8 mouse cellular contexts compared by ENCODE assay signal in the genomic region with DNA sequence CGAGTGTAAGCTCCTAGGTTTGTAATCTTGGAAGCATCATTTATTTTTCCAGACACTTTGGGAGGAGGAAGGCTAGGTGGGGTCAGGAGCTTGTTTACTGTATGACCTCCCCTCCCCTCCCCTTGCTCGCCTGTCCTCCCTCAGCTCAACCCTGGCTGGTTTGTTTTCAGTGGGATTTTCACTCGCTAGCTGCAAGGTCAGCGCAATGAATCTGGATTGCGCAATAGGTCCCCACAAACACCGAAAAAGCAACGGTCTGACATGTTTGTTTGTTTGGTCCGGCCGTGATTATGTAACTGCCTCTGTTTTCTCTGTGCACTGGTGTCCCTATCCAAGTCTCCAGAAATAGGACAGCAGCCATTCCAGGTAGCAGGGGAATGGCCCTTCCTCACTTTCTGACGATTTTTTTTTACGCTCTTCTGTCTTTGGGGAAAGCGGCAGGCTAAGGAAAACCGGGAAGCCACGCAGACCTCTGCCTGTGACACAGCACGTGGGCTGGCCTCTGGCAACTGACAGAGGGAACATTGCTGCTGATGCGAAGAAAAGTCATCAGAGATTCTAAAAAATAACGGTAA.
DNase-seq lines count a peak whose midpoint lies in the region; ATAC-seq and TF ChIP-seq lines count a peak whose summit lies in the region.

No protein-coding gene starts in this region.

- peak overlapping the region; percentile 41 for H3K4me2 ChIP-seq in forebrain, embryonic 14.5 days (ENCODE audit: low read length)
- peak overlapping the region; percentile 17 for H3K4me2 ChIP-seq in intestine, embryonic 16.5 days (ENCODE audit: low read depth, low read length)
- H3K4me2 ChIP-seq in liver, embryonic 13.5 days, result peak overlapping the region; percentile 32

- H3K36me3 ChIP-seq in forebrain, embryonic 14.5 days (ENCODE audit: control insufficient read depth, insufficient read depth, low read length), result no peaks in the 10 kb centered on the region
- H3K36me3 ChIP-seq in intestine, embryonic 16.5 days (ENCODE audit: control insufficient read depth, insufficient read depth, low read length), result no peaks in the 10 kb centered on the region
- no peaks in the 10 kb centered on the region for H3K36me3 ChIP-seq in liver, embryonic 13.5 days

- no peak for TF ChIP-seq CTCF in brain, embryonic 14.5 days (IDR thresholded peaks at IDR 0.05; ENCODE audit: borderline replicate concordance, extremely low read depth, insufficient read depth, insufficient read length)

- H3K9me3 ChIP-seq in forebrain, embryonic 14.5 days (replicated peaks; ENCODE audit: control insufficient read depth, low read length), result no peaks in the 10 kb centered on the region
- H3K9me3 ChIP-seq in intestine, embryonic 16.5 days (ENCODE audit: control insufficient read depth, low read length), result no peaks in the 10 kb centered on the region
- H3K9me3 ChIP-seq in liver, embryonic 13.5 days (replicated peaks), result no peaks in the 10 kb centered on the region

- H3K4me1 ChIP-seq in forebrain, embryonic 14.5 days (ENCODE audit: control insufficient read depth, insufficient read depth, low read length), result peaks cover 14% of the 10 kb centered on the region
- H3K4me1 ChIP-seq in intestine, embryonic 16.5 days (ENCODE audit: control insufficient read depth, insufficient read depth, low read length), result peaks cover 10% of the 10 kb centered on the region
- peaks cover 19% of the 10 kb centered on the region for H3K4me1 ChIP-seq in liver, embryonic 13.5 days (replicated peaks)

- peak overlapping the region; percentile 35; the same call in 1 of the 2 replicates for H3K9ac ChIP-seq in forebrain, embryonic 14.5 days (ENCODE audit: low read length)
- no peak overlapping the region for H3K9ac ChIP-seq in intestine, embryonic 16.5 days (ENCODE audit: low read depth, low read length)
- H3K9ac ChIP-seq in liver, embryonic 13.5 days, result no peak overlapping the region

- no peaks in the 10 kb centered on the region for H3K27me3 ChIP-seq in forebrain, embryonic 14.5 days (replicated peaks; ENCODE audit: control insufficient read depth, insufficient read depth, low read length)
- H3K27me3 ChIP-seq in intestine, embryonic 16.5 days (replicated peaks; ENCODE audit: control insufficient read depth, insufficient read depth, low read length), result no peaks in the 10 kb centered on the region
- H3K27me3 ChIP-seq in liver, embryonic 13.5 days, result peaks cover 6% of the 10 kb centered on the region; the same call in 1 of the 2 replicates

- H3K27ac ChIP-seq in forebrain, embryonic 14.5 days (ENCODE audit: low read depth, low read length), result no peak overlapping the region
- H3K27ac ChIP-seq in intestine, embryonic 16.5 days (ENCODE audit: low read length), result no peak overlapping the region
- H3K27ac ChIP-seq in liver, embryonic 13.5 days, result no peak overlapping the region

- peak; percentile 51 for ATAC-seq in frontal cortex, adult (ENCODE audit: low TSS enrichment)
- ATAC-seq in forebrain, embryonic 14.5 days, result 0 out of 2 replicates have a peak, but pooled peaks have one; percentile 11
- ATAC-seq in intestine, embryonic 16.5 days, result no peak; the same call in 1 of the 2 replicates
- ATAC-seq in liver, embryonic 13.5 days (ENCODE audit: low read depth), result peak; percentile 54
- ATAC-seq in inflammation-experienced regulatory T-cells, adult 6 months, result no peak

- no peak for TF ChIP-seq POLR2A in brain, embryonic 14.5 days (IDR thresholded peaks at IDR 0.05; ENCODE audit: borderline replicate concordance, extremely low read depth, insufficient read depth, insufficient read length, poor library complexity, severe bottlenecking)

- WGBS in forebrain, embryonic 14.5 days, result 10% methylated on average over 17 of the region's 17 CpGs
- 13% methylated on average over 17 of the region's 17 CpGs for WGBS in intestine, embryonic 16.5 days
- 12% methylated on average over 17 of the region's 17 CpGs for WGBS in liver, embryonic 13.5 days (ENCODE audit: insufficient replicate concordance)

- no peak overlapping the region for H3K4me3 ChIP-seq in forebrain, embryonic 14.5 days (ENCODE audit: low read depth, low read length)
- no peak overlapping the region for H3K4me3 ChIP-seq in intestine, embryonic 16.5 days (ENCODE audit: low read length)
- no peak overlapping the region; the same call in 1 of the 2 replicates for H3K4me3 ChIP-seq in liver, embryonic 13.5 days (replicated peaks)

- no peak for DNase-seq in frontal cortex, postnatal 10 days (ENCODE audit: low spot score in 2 of 2)
- peak; percentile 37 for DNase-seq in brain, embryonic 14.5 days (ENCODE audit: low read depth)
- no peak for DNase-seq in forebrain, embryonic 14.5 days (ENCODE audit: low spot score)
- no peak for DNase-seq in liver, embryonic 13.5 days
- peak; percentile 31 for DNase-seq in neural tube, embryonic 10.5 days (ENCODE audit: extremely low spot score, low spot score)

Comparison
In these comparisons a context has a peak if more than half of its experiments do, and no peak if none do; other contexts are left out.
1. ATAC-seq: peak in frontal cortex, adult (single experiment), forebrain, embryonic 14.5 days (single experiment) and liver, embryonic 13.5 days (single experiment); none in intestine, embryonic 16.5 days (single experiment) and inflammation-experienced regulatory T-cells, adult 6 months (single experiment).
2. DNase-seq: peak in brain, embryonic 14.5 days (single experiment) and neural tube, embryonic 10.5 days (single experiment); none in frontal cortex, postnatal 10 days (0 of 2), forebrain, embryonic 14.5 days (single experiment) and liver, embryonic 13.5 days (single experiment).
3. Peak in every context shown above with its lines, with median percentiles within 50 percentile points of each other: H3K4me2 ChIP-seq.